Mouse (Mus musculus) kidney, adult 2 months (tissue): ENCODE measurements around the gene Cacna1d.

ENCODE experiments used
- CTCF ChIP-seq: fragments of 200-500 bp; conservative IDR thresholded peaks from 2 replicates; pipeline ENCODE4 v1.5.1; 2011; ENCODE audit warnings: low read depth, mild to moderate bottlenecking, control low read depth, low read length, moderate library complexity, mixed read lengths; ENCODE audit not compliant: insufficient read depth, insufficient read length
- POLR2A ChIP-seq: fragments of 200-500 bp; IDR thresholded peaks from one replicate; pipeline ENCODE4 v1.6.1; 2011; ENCODE audit warnings: low read depth, low read length, control low read depth

DNA sequence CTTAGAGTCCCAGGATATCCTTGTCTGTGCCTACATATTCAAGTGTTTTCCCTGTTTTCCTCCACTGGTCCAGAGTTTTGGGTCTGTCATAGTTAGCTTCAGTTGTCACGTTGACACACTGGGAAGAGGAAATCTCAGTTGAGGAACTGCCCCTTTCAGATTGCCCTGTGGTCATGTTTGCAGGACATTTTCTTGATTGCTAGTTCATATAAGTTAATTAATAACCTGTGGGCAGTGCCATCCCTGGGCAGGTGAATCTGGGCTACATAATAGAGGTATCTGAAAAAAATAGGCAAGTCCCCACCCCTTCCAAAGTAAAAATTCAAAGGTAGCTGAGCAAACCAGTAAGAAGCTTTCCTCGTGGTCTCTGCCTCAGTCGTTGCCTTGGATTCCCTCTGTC is 51.3 kb downstream of the Cacna1d start:
- no peak for TF ChIP-seq CTCF
- no peak for TF ChIP-seq POLR2A
